Mouse (Mus musculus) ES-E14 (cell line): ENCODE measurements around the gene Nanos2.

Experiments used
- CHD2 ChIP-seq: IDR thresholded peaks from 2 replicates; pipeline ENCODE4 v1.6.1; 2014; ENCODE audit warnings: mild to moderate bottlenecking, low read depth, low read length, inconsistent platforms
- HCFC1 ChIP-seq: IDR thresholded peaks from 2 replicates; pipeline ENCODE4 v1.6.1; 2012; ENCODE audit warnings: low read length, inconsistent platforms, borderline replicate concordance; ENCODE audit not compliant: insufficient read depth
- MAFK ChIP-seq: IDR thresholded peaks from 2 replicates; pipeline ENCODE4 v1.6.1; 2014; ENCODE audit warnings: mild to moderate bottlenecking, low read depth, low read length, inconsistent platforms; ENCODE audit not compliant: insufficient read depth
- ZC3H11A ChIP-seq: IDR thresholded peaks from 2 replicates; pipeline ENCODE4 v1.6.1; 2012; ENCODE audit warnings: low read depth, mild to moderate bottlenecking, inconsistent platforms, low read length, borderline replicate concordance

DNA sequence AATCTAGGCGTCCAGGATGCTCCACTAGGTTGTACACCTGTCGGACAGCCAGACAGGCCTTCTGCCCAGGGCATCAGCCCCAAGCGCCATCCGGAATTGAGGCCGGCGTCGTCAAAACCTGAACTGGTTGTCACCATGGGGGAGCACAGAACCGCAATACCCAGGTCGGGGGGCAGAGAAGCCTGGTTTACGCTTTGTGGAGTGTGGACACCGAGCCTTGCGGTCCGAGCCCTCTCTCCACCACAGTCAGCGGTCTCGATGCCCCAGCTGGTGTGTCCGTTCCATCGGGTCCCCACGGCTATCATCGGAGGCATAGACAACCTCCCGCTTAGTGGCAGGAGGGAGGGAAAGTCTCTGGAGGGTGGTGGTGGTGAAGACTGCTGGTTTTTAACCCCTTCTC, 24.4 kb upstream of the Nanos2 start:
- TF ChIP-seq CHD2 (no peak), ZC3H11A (no peak), HCFC1 (no peak), MAFK (no peak)
